Mouse (Mus musculus) liver, postnatal 0 days (tissue): ENCODE results near the gene Bhlha9. TPM values are rescaled to one million over a fixed set of nuclear protein-coding genes. Genes with fewer than 3 reads are reported as not detected.
A peak's percentile ranks its signal among the peaks of the same experiment; 100 is the strongest.

Source experiments
- ATAC-seq: fragments of 200-750 bp; cut with Nextera tagmentation; 2 replicates; pipeline ENCODE4 v1.8.0; 2017; ENCODE audit warnings: mild to moderate bottlenecking, moderate library complexity
- DNase-seq: peaks from one replicate; pipeline ENCODE4 v3.0.0-alpha.2; 2016
- H3K27ac ChIP-seq: fragments of 300-500 bp; sonication (generic); 2 replicates; pipeline ENCODE4 v1.5.1; 2014; ENCODE audit warnings: antibody characterized with exemption, moderate library complexity, mild to moderate bottlenecking, low read depth
- H3K27me3 ChIP-seq: fragments of 300-500 bp; sonication (generic); 2 replicates; pipeline ENCODE4 v1.6.1; 2014; ENCODE audit warnings: low read length, control low read depth, mixed read lengths; ENCODE audit not compliant: insufficient read depth
- H3K36me3 ChIP-seq: fragments of 300-500 bp; sonication (generic); replicated peaks from 2 replicates; pipeline ENCODE4 v1.6.1; 2014; ENCODE audit warnings: mild to moderate bottlenecking, control low read depth, low read length, moderate library complexity, mixed read lengths; ENCODE audit not compliant: insufficient read depth
- H3K4me1 ChIP-seq: fragments of 300-500 bp; sonication (generic); 2 replicates; pipeline ENCODE4 v1.6.1; 2014; ENCODE audit warnings: antibody characterized with exemption, mild to moderate bottlenecking, control low read depth; ENCODE audit not compliant: insufficient read depth
- H3K4me2 ChIP-seq: fragments of 300-500 bp; sonication (generic); 2 replicates; pipeline ENCODE4 v1.6.1; 2014; ENCODE audit warnings: low read depth, mild to moderate bottlenecking, low read length, moderate library complexity, mixed read lengths
- H3K4me3 ChIP-seq: fragments of 300-500 bp; sonication (generic); 2 replicates; pipeline ENCODE4 v1.5.1; 2014; ENCODE audit warnings: low read depth, low read length
- H3K9ac ChIP-seq: fragments of 300-500 bp; sonication (generic); replicated peaks from 2 replicates; pipeline ENCODE4 v1.6.1; 2014; ENCODE audit warnings: mild to moderate bottlenecking, moderate library complexity
- H3K9me3 ChIP-seq: fragments of 300-500 bp; sonication (generic); 2 replicates; pipeline ENCODE4 v1.6.1; 2016; ENCODE audit warnings: mild to moderate bottlenecking, control low read depth, low read length, mixed read lengths
- CTCF ChIP-seq: sonication (generic); IDR thresholded peaks from 2 replicates; pipeline ENCODE4 v1.5.1; 2016; ENCODE audit warnings: antibody characterized with exemption, low read depth
- EP300 ChIP-seq: IDR thresholded peaks from 2 replicates; pipeline ENCODE4 v1.6.1; 2016; ENCODE audit warnings: antibody characterized with exemption, low read depth, mild to moderate bottlenecking
- WGBS: fragments of 180-500 bp; shearing (Covaris S2); extraction: QIAGEN DNeasy Blood & Tissue Kit; methylation state at CpG from one replicate; pipeline ENCODE4 v1.1.7; 2014; ENCODE audit not compliant: insufficient replicate concordance; 5-methylcytosine and 5-hydroxymethylcytosine counted together
- polyA plus RNA-seq: library from polyadenylated mRNA; unstranded; fragments of >200 nt; fragmentation: Nextera tagmentation; extraction: Ambion mirVana; gene quantifications from 2 replicates; pipeline ENCODE4 v1.2.1, GENCODE M21; 2015

The Bhlha9 gene
- polyA plus RNA-seq, 1 experiment from 2014 or later = 0.08 TPM

DNA sequence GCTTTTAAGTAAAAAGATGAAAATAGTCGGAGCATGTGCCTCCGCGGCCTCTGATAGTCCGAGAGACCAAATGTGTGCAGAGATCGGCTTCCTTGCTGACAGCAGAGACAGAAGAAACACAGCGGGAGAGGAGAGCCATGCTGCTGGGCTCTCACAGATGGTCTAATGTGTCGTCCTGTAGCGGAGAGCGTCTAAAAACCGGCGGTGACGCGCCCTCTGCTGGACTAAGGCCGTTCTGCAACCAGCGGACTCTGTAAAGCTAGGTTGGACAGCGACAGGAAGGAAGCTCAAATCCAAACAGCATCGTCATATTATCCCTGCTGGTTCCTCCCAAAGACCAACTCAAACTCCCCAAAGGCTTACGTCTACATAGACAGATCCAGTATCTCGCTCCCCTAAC, 26.3 kb upstream of the Bhlha9 start:
- no peaks in the 10 kb centered on the region for H3K4me1 ChIP-seq
- no peaks in the 10 kb centered on the region for H3K9me3 ChIP-seq
- no peak overlapping the region for H3K27ac ChIP-seq
- WGBS = under 1% methylated on average over 19 of the region's 19 CpGs
- peaks cover 23% of the 10 kb centered on the region for H3K27me3 ChIP-seq
- H3K4me2 ChIP-seq = peak overlapping the region; percentile 48
- ATAC-seq = no peak
- H3K9ac ChIP-seq = no peak overlapping the region
- H3K36me3 ChIP-seq = no peaks in the 10 kb centered on the region
- DNase-seq = peak; percentile 87
- H3K4me3 ChIP-seq = 0 out of 2 replicates have a peak overlapping the region, but pooled peaks have one; percentile 5
- TF ChIP-seq CTCF (peak; percentile 96), EP300 (no peak)

DNA sequence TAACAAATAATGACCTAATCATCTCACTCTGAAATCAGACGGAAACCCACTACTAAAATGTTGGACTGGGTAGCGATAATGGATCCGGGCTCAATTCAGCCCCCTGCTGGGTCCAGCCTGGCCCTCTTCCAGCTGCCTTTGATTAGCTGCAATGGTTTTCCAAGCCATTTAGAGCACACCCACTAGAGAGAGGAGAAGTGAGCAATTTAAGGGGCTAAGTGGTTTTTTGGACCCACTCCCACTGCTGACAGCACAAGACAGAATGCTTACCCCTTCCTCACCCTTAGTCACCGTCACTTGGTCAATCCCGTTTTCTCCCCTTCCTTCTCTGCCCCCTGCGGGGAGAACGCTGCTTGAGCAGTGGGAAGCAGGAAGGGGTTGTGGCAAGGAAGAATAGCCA, 25.2 kb upstream of the Bhlha9 start:
- H3K9ac ChIP-seq = no peak overlapping the region
- no peak for DNase-seq
- H3K27ac ChIP-seq = no peak overlapping the region
- ATAC-seq = no peak
- H3K4me1 ChIP-seq = no peaks in the 10 kb centered on the region
- WGBS = 17% methylated on average over 7 of the region's 7 CpGs
- H3K4me3 ChIP-seq = no peak overlapping the region
- H3K4me2 ChIP-seq = no peak overlapping the region
- TF ChIP-seq CTCF = no peak
- TF ChIP-seq EP300 = no peak
- no peaks in the 10 kb centered on the region for H3K36me3 ChIP-seq
- peaks cover 23% of the 10 kb centered on the region for H3K27me3 ChIP-seq
- no peaks in the 10 kb centered on the region for H3K9me3 ChIP-seq

DNA sequence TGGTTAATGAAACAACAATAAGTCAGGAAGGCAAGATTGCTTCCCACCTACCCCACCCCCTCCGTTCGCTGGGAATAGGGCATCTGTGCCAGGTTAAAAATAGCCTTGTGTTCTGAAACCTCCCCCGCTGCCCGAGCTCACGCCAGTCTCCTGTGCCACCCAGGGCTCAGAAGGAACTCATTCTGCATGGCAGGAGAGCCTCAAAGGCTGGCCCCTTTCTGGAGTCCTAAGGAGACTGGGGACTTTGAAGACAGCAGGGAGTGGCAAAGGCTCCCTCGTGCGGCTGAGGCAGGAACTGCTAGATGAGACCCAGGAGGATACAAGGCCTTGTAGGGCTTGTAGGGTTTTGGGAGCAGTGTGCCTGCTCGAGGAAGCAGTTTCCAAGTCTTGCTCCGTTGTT, 24.8 kb upstream of the Bhlha9 start:
- Histone ChIP-seq H3K4me3 (no peak overlapping the region), H3K9me3 (no peaks in the 10 kb centered on the region), H3K4me2 (no peak overlapping the region), H3K27ac (no peak overlapping the region), H3K36me3 (no peaks in the 10 kb centered on the region), H3K4me1 (no peaks in the 10 kb centered on the region), H3K27me3 (peaks cover 23% of the 10 kb centered on the region), H3K9ac (no peak overlapping the region)
- DNase-seq (peak; percentile 81), ATAC-seq (no peak)
- TF ChIP-seq CTCF (peak; percentile 84), EP300 (no peak)
- 3% methylated on average over 9 of the region's 9 CpGs for WGBS

DNA sequence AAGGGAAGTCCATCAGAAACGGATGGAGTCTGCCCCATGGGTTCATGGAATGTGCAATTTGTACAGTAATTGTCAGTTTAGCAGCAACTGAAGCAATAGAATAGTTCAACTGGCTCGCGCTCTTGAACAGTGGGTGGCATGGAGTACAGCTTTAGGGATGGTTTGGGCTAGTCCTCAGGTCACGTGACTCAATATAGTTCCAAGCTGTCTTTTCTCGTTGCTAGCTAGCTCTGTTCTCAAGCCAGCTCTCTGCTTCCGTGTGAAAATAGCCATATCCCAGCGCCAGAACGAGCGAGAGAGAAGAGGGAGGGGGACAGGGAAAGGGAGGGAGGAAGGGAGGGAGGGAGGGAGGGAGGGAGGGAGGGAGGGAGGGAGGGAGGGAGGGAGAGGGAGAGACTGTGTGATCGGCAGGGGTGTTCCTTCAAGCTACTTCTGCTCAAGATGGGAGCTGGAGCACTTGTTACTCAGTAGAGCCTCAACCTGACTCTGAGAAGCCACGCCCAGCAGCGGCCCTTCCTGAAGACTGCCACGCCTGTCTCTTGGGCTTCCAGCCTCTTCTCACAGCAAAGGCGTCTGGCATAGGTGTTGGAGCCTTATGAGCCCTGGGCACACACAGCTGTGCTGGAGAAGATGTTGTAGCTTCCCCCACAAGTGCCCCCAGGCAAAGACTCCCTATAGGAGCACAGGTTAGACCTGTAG, 21.3 kb upstream of the Bhlha9 start:
- H3K27ac ChIP-seq = no peak overlapping the region

DNA sequence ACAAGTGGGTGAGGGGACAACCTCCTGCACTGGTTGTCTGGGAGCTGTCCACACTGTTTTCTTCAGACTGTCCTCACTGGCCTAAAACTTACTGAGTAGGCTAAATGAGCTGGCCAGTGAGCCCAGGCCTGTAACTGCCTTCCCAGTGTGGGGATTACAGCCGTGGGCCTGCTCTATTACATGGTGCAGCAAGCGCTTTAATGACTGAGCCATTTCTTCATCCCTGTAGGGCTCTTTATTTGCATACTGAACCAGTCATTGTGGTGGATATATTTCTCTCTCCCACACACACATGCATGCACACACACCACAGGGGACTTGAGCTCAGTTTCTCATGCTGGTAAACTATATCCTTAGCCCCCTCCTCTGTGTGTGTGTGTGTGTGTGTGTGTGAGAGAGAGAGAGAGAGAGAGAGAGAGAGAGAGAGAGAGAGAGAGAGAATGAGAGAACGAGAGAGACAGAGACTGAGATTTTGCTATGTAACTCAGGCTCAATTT, 19.4 kb upstream of the Bhlha9 start:
- TF ChIP-seq CTCF (no peak), EP300 (no peak)
- Histone ChIP-seq H3K9me3 (no peaks in the 10 kb centered on the region), H3K36me3 (no peaks in the 10 kb centered on the region), H3K4me1 (no peaks in the 10 kb centered on the region), H3K9ac (no peak overlapping the region), H3K4me3 (no peak overlapping the region), H3K27me3 (no peaks in the 10 kb centered on the region), H3K4me2 (no peak overlapping the region), H3K27ac (no peak overlapping the region)
- WGBS = 64% methylated on average over 3 of the region's 3 CpGs
- no peak for ATAC-seq
- DNase-seq = no peak

More for the DNA sequence above, 21.3 kb upstream of the Bhlha9 start:
- no peak for TF ChIP-seq EP300
- TF ChIP-seq CTCF = no peak
- Histone ChIP-seq H3K4me2 (no peak overlapping the region), H3K4me1 (no peaks in the 10 kb centered on the region), H3K9ac (no peak overlapping the region), H3K36me3 (no peaks in the 10 kb centered on the region), H3K4me3 (no peak overlapping the region), H3K27me3 (peaks cover 13% of the 10 kb centered on the region), H3K9me3 (no peaks in the 10 kb centered on the region)
- DNase-seq (no peak), ATAC-seq (no peak)
- WGBS = 59% methylated on average over 12 of the region's 14 CpGs

DNA sequence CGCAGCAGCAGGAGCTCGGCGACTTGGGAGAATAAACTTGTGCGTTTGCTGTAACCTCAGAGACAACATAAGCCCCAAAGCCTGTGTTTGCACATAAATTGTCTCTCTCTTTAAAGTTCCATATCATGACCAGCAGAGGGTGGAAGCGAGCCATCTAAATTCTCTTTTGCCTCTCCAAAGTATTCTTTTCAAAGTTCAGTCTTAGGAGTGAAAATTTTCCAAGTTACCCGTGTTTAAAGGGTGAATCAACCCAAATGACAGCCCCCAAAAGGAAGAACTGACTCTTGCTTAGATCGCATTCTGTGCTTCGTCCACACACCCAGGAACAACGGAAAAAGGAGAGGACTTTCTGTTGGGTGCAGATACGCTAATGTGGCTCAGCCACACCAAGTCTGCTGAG, 17.2 kb upstream of the Bhlha9 start:
- no peak for TF ChIP-seq EP300
- peak; percentile 64 for TF ChIP-seq CTCF
- no peak overlapping the region for H3K27ac ChIP-seq
- no peaks in the 10 kb centered on the region for H3K36me3 ChIP-seq
- H3K9ac ChIP-seq = no peak overlapping the region
- H3K4me2 ChIP-seq = peak overlapping the region; percentile 30; the same call in 1 of the 2 replicates
- no peak overlapping the region for H3K4me3 ChIP-seq
- H3K27me3 ChIP-seq = no peaks in the 10 kb centered on the region
- H3K9me3 ChIP-seq = no peaks in the 10 kb centered on the region
- 8% methylated on average over 10 of the region's 10 CpGs for WGBS
- no peak for ATAC-seq
- peak; percentile 39 for DNase-seq
- no peaks in the 10 kb centered on the region for H3K4me1 ChIP-seq
